ENCODE assay signal across 22 mouse cellular contexts in the genomic region with DNA sequence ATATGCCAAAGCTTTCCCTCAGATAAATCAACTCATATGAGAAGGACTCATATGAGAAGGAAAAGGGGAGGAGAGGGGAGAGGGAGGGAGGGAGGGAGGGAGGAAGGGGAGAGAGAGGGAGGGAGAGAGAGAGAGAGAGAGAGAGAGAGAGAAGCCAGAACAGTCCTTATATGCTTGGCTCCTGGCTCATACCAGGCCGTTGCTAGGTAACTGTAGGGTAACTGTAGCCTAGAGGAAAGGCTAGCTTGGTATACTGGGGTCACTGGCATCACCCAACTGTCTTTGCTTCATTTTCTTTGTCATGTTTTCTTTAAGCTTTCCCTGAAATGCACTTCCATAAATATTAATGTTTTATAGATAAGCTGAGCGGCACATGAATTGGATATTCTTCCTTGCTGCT.
"Had no signal": no experiment of that assay in that cellular context is flagged by ENCODE, and none has a peak within 500 bp of the region (broad histone marks: within the 10 kb centered on the region; RNA-seq: fewer than 3 reads in every experiment).

No protein-coding gene starts in this region.

- H3K27me3 ChIP-seq: limb, embryonic 12.5 days; limb, embryonic 15.5 days; neural tube, embryonic 13.5 days; stomach, embryonic 15.5 days had no signal

- DNase-seq: kidney, adult 18-20 months; kidney, postnatal 25 days; layer of hippocampus, postnatal 36 days; left cerebral cortex, postnatal 4 days; liver, postnatal 0 days; lung, embryonic 14.5 days; retina, postnatal 1 day; right cerebral cortex, postnatal 25 days; spleen, adult 18-20 months; thymus, postnatal 25 days had no signal

- H3K9me3 ChIP-seq: limb, embryonic 12.5 days; limb, embryonic 15.5 days; neural tube, embryonic 13.5 days; stomach, embryonic 15.5 days had no signal

- H3K9ac ChIP-seq: limb, embryonic 12.5 days; limb, embryonic 15.5 days; liver, embryonic 14.5 days; liver, postnatal 0 days; lung, embryonic 14.5 days; neural tube, embryonic 13.5 days; stomach, embryonic 15.5 days had no signal

- H3K27ac ChIP-seq: kidney, postnatal 0 days; left cerebral cortex, adult 2 months; limb, embryonic 12.5 days; limb, embryonic 15.5 days; liver, embryonic 14.5 days; macrophage; neural tube, embryonic 13.5 days; stomach, embryonic 15.5 days had no signal

- H3K4me2 ChIP-seq: limb, embryonic 12.5 days; limb, embryonic 15.5 days; liver, embryonic 11.5 days; lung, embryonic 14.5 days; neural tube, embryonic 13.5 days; stomach, embryonic 15.5 days had no signal

- H3K4me3 ChIP-seq: left cerebral cortex, adult 2 months; limb, embryonic 12.5 days; limb, embryonic 15.5 days; myocyte; neural tube, embryonic 13.5 days; stomach, embryonic 15.5 days had no signal

- ATAC-seq: intestine, embryonic 16.5 days; liver, postnatal 0 days; lung, postnatal 0 days had no signal

- H3K36me3 ChIP-seq: limb, embryonic 12.5 days; limb, embryonic 15.5 days; neural tube, embryonic 13.5 days; stomach, embryonic 15.5 days had no signal

- H3K4me1 ChIP-seq: limb, embryonic 12.5 days; limb, embryonic 15.5 days; neural tube, embryonic 13.5 days; stomach, embryonic 15.5 days had no signal
